ENCODE assay signal across 9 mouse cellular contexts in the genomic region with DNA sequence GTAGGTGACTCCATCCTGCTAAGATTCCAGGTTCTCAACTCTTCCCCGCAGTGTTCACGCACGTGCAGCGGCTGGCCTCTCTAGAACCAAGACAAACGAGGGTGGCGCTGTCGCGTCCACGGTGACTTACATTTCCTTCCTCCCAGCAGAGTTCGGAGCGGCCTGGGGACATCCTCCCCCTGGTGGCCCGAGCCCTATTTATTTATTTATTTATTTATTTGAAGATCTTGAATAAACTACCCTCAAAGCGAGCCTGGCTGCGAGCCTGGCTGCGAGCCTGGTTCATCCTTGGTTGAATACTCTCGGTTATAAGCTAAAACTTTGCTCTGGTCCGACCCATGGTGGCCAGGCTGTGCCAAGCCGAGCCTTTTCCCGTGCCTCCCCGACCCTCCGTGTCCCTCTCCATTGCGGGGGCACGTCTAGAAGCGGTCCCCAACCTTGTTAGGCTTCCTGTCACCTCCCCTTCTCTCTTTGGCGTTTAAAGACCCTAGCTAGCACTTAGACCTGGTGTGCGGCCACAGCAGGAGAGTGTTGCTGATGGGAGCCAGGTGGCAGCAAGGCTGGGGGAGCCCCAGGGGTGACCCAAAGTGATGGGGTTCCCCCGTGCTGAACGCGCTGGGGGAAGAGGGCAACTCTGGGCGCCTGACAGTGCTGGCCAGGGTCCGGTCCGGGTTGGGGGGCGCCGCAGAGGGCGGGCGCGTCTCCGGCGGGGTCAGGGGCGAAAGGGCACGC. TPM values are rescaled to one million over a fixed set of nuclear protein-coding genes. Genes with fewer than 3 reads are reported as not detected.
DNase-seq lines count a peak whose midpoint lies in the region; ATAC-seq and TF ChIP-seq lines count a peak whose summit lies in the region.
"Had no signal": no experiment of that assay in that cellular context is flagged by ENCODE, and none has a peak within 500 bp of the region (broad histone marks: within the 10 kb centered on the region; RNA-seq: fewer than 3 reads in every experiment).

No protein-coding gene starts in this region.

- H3K4me2 ChIP-seq in embryonic facial prominence, embryonic 13.5 days: peak overlapping the region; percentile 67
- H3K4me2 ChIP-seq in hindbrain, embryonic 12.5 days (replicated peaks): peak overlapping the region; percentile 62
- H3K4me2 ChIP-seq in limb, embryonic 15.5 days: peak overlapping the region; percentile 57
- H3K4me2 ChIP-seq in midbrain, embryonic 13.5 days (replicated peaks): peak overlapping the region; percentile 54
- peak overlapping the region; percentile 60 for H3K4me2 ChIP-seq in stomach, postnatal 0 days (replicated peaks; ENCODE audit: low read depth)

- H3K4me3 ChIP-seq in ES-E14 (ENCODE audit: insufficient read depth in 1 of 2, low read depth in 1 of 2, low read length in 2 of 2, poor library complexity in 1 of 2, severe bottlenecking in 1 of 2): peak overlapping the region; percentile 53 to 63; a peak in 3 of 4 replicates
- peak overlapping the region; percentile 39 for H3K4me3 ChIP-seq in embryonic facial prominence, embryonic 13.5 days
- peak overlapping the region; percentile 30 for H3K4me3 ChIP-seq in hindbrain, embryonic 12.5 days
- H3K4me3 ChIP-seq in limb, embryonic 15.5 days: peak overlapping the region; percentile 30
- H3K4me3 ChIP-seq in midbrain, embryonic 13.5 days (replicated peaks): peak overlapping the region; percentile 32
- H3K4me3 ChIP-seq in stomach, postnatal 0 days (ENCODE audit: low read depth, low read length): peak overlapping the region; percentile 30

- ATAC-seq in embryonic facial prominence, embryonic 13.5 days (ENCODE audit: insufficient number of reproducible peaks, insufficient read depth, low FRiP score, low TSS enrichment, low read depth): no peak
- no peak for ATAC-seq in hindbrain, embryonic 12.5 days (ENCODE audit: low FRiP score)
- no peak for ATAC-seq in limb, embryonic 15.5 days (ENCODE audit: insufficient number of reproducible peaks, low FRiP score, low TSS enrichment, low read depth)
- ATAC-seq in midbrain, embryonic 13.5 days: 0 out of 2 replicates have a peak, but pooled peaks have one; percentile 4
- peak; percentile 59; the same call in 1 of the 2 replicates for ATAC-seq in stomach, postnatal 0 days (ENCODE audit: low FRiP score, low TSS enrichment)

- 2% methylated on average over 38 of the region's 41 CpGs for WGBS in embryonic facial prominence, embryonic 13.5 days
- WGBS in hindbrain, embryonic 12.5 days: under 1% methylated on average over 27 of the region's 41 CpGs
- WGBS in limb, embryonic 15.5 days: 2% methylated on average over 29 of the region's 41 CpGs
- WGBS in midbrain, embryonic 13.5 days: under 1% methylated on average over 35 of the region's 41 CpGs
- WGBS in stomach, postnatal 0 days: 3% methylated on average over 39 of the region's 41 CpGs

- no peak overlapping the region for H3K27ac ChIP-seq in ES-E14 (ENCODE audit: insufficient read depth, low read depth, low read length, poor library complexity, severe bottlenecking)
- H3K27ac ChIP-seq in embryonic facial prominence, embryonic 13.5 days: no peak overlapping the region
- H3K27ac ChIP-seq in hindbrain, embryonic 12.5 days: peak overlapping the region; percentile 40; the same call in 1 of the 2 replicates
- H3K27ac ChIP-seq in limb, embryonic 15.5 days: no peak overlapping the region
- H3K27ac ChIP-seq in midbrain, embryonic 13.5 days: no peak overlapping the region
- H3K27ac ChIP-seq in stomach, postnatal 0 days (replicated peaks): no peak overlapping the region

- H3K36me3 ChIP-seq in ES-E14 (ENCODE audit: control insufficient read depth, insufficient read depth, low read length, poor library complexity, severe bottlenecking): no peaks in the 10 kb centered on the region
- no peaks in the 10 kb centered on the region for H3K36me3 ChIP-seq in embryonic facial prominence, embryonic 13.5 days
- H3K36me3 ChIP-seq in hindbrain, embryonic 12.5 days: no peaks in the 10 kb centered on the region
- no peaks in the 10 kb centered on the region for H3K36me3 ChIP-seq in limb, embryonic 15.5 days
- no peaks in the 10 kb centered on the region for H3K36me3 ChIP-seq in midbrain, embryonic 13.5 days
- no peaks in the 10 kb centered on the region for H3K36me3 ChIP-seq in stomach, postnatal 0 days (ENCODE audit: control insufficient read depth, insufficient read depth, low read length)

- in situ Hi-C loops in ES-E14 (cut with MboI; ENCODE audit: low sequenced_read_pairs in 2 of 2, unreplicated experiment in 2 of 2): loop anchor here in 1 of 2 experiments (10.0 kb wide), 1 partner anchor 302 kb away; no protein-coding TSS in a partner anchor

- H3K9me3 ChIP-seq in ES-E14 (ENCODE audit: control insufficient read depth, insufficient read depth, low read depth, low read length): no peaks in the 10 kb centered on the region
- no peaks in the 10 kb centered on the region for H3K9me3 ChIP-seq in embryonic facial prominence, embryonic 13.5 days
- 0 out of 2 replicates have a peak, but pooled peaks cover 4% of the 10 kb centered on the region for H3K9me3 ChIP-seq in hindbrain, embryonic 12.5 days (replicated peaks)
- H3K9me3 ChIP-seq in limb, embryonic 15.5 days: no peaks in the 10 kb centered on the region
- no peaks in the 10 kb centered on the region; the same call in 1 of the 2 replicates for H3K9me3 ChIP-seq in midbrain, embryonic 13.5 days
- H3K9me3 ChIP-seq in stomach, postnatal 0 days (ENCODE audit: control insufficient read depth, low read length): 0 out of 2 replicates have a peak, but pooled peaks cover 4% of the 10 kb centered on the region

- H3K9ac ChIP-seq in ES-E14 (ENCODE audit: insufficient read depth, low read depth, low read length, poor library complexity, severe bottlenecking): peak overlapping the region; percentile 30; the same call in 1 of the 2 replicates
- H3K9ac ChIP-seq in embryonic facial prominence, embryonic 13.5 days: peak overlapping the region; percentile 33
- H3K9ac ChIP-seq in hindbrain, embryonic 12.5 days: peak overlapping the region; percentile 47; the same call in 1 of the 2 replicates
- no peak overlapping the region for H3K9ac ChIP-seq in limb, embryonic 15.5 days
- peak overlapping the region; percentile 20; the same call in 1 of the 2 replicates for H3K9ac ChIP-seq in midbrain, embryonic 13.5 days (replicated peaks)
- peak overlapping the region; percentile 38 for H3K9ac ChIP-seq in stomach, postnatal 0 days (ENCODE audit: low read length)

- peak; percentile 73 for TF ChIP-seq CTCF in stomach, postnatal 0 days (IDR thresholded peaks at IDR 0.05; ENCODE audit: low read depth)

- DNase-seq in cerebellum, postnatal 14 days: peak; percentile 59 to 69
- DNase-seq in cerebellum, adult 8-10 months: no peak
- DNase-seq in ES-E14 (ENCODE audit: low read depth, low spot score): no peak
- DNase-seq in stomach, postnatal 0 days (ENCODE audit: low spot score): peak; percentile 79

- peaks cover 70% of the 10 kb centered on the region for H3K27me3 ChIP-seq in embryonic facial prominence, embryonic 13.5 days
- peaks cover 74% of the 10 kb centered on the region for H3K27me3 ChIP-seq in hindbrain, embryonic 12.5 days
- peaks cover 50% of the 10 kb centered on the region for H3K27me3 ChIP-seq in limb, embryonic 15.5 days
- H3K27me3 ChIP-seq in midbrain, embryonic 13.5 days: peaks cover 71% of the 10 kb centered on the region
- peaks cover 13% of the 10 kb centered on the region; the same call in 1 of the 2 replicates for H3K27me3 ChIP-seq in stomach, postnatal 0 days (ENCODE audit: control insufficient read depth, insufficient read depth, low read length)

- H3K4me1 ChIP-seq in ES-E14 (ENCODE audit: control insufficient read depth in 2 of 2, insufficient read depth in 2 of 2, low read length in 2 of 2, poor library complexity in 1 of 2): peaks cover 0 to 17% of the 10 kb centered on the region in 2 experiments; a peak in 2 of 4 replicates
- peaks cover 58% of the 10 kb centered on the region for H3K4me1 ChIP-seq in embryonic facial prominence, embryonic 13.5 days
- H3K4me1 ChIP-seq in hindbrain, embryonic 12.5 days: peaks cover 53% of the 10 kb centered on the region
- H3K4me1 ChIP-seq in limb, embryonic 15.5 days: peaks cover 58% of the 10 kb centered on the region
- H3K4me1 ChIP-seq in midbrain, embryonic 13.5 days (replicated peaks): peaks cover 51% of the 10 kb centered on the region
- H3K4me1 ChIP-seq in stomach, postnatal 0 days (replicated peaks; ENCODE audit: control insufficient read depth, insufficient read depth): peaks cover 6% of the 10 kb centered on the region

- no peak for TF ChIP-seq EP300 in stomach, postnatal 0 days (optimal IDR thresholded peaks at IDR 0.05)

TF ChIP-seq in ES-E14, 5 proteins besides CTCF, POLR2A, EP300 and RAD21 (continues in another document):
- no peak for TF ChIP-seq MAFK (IDR thresholded peaks at IDR 0.05; ENCODE audit: insufficient read depth, low read depth, low read length)
- TF ChIP-seq CHD2 (IDR thresholded peaks at IDR 0.05; ENCODE audit: low read depth, low read length): no peak
- no peak for TF ChIP-seq HCFC1 (IDR thresholded peaks at IDR 0.05; ENCODE audit: borderline replicate concordance, insufficient read depth, low read length)
- no peak for TF ChIP-seq ZNF384 (IDR thresholded peaks at IDR 0.05; ENCODE audit: low read depth, low read length)

RNA-seq across cellular contexts. Expression of a gene that starts 8.1 kb away (rescaled TPM):
- not detected in 2 replicates for total RNA-seq in ES-E14 (2012; rRNA removed)
- not detected in 2 replicates for polyA plus RNA-seq in embryonic facial prominence, embryonic 13.5 days (2015; fragmentation: Nextera tagmentation; extraction: Ambion mirVana)
- 0.26 TPM in 1 of 2 replicates, not detected in the other for polyA plus RNA-seq in hindbrain, embryonic 12.5 days (2016; fragmentation: Nextera tagmentation; extraction: Ambion mirVana)
- polyA plus RNA-seq in limb, embryonic 15.5 days (2015; fragmentation: Nextera tagmentation; extraction: Ambion mirVana): not detected in 2 replicates
- 0.34 TPM in 1 of 2 replicates, not detected in the other for polyA plus RNA-seq in midbrain, embryonic 13.5 days (2015; fragmentation: Nextera tagmentation; extraction: Ambion mirVana)
- not detected in 2 replicates for polyA plus RNA-seq in stomach, postnatal 0 days (2015; fragmentation: Nextera tagmentation; extraction: Ambion mirVana)
- total RNA-seq: layer of hippocampus, postnatal 10 days had no signal

RNA-seq across cellular contexts. Expression of a gene that starts 48.9 kb away (rescaled TPM):
- total RNA-seq in ES-E14 (2012; rRNA removed): not detected in 2 replicates
- not detected in 2 replicates for polyA plus RNA-seq in embryonic facial prominence, embryonic 13.5 days (2015; fragmentation: Nextera tagmentation; extraction: Ambion mirVana)
- polyA plus RNA-seq in hindbrain, embryonic 12.5 days (2016; fragmentation: Nextera tagmentation; extraction: Ambion mirVana): 0.10 TPM in 1 of 2 replicates, not detected in the other
- 0.12 TPM in 1 of 2 replicates, not detected in the other for polyA plus RNA-seq in limb, embryonic 15.5 days (2015; fragmentation: Nextera tagmentation; extraction: Ambion mirVana)
- polyA plus RNA-seq in midbrain, embryonic 13.5 days (2015; fragmentation: Nextera tagmentation; extraction: Ambion mirVana): not detected in 2 replicates
- polyA plus RNA-seq in stomach, postnatal 0 days (2015; fragmentation: Nextera tagmentation; extraction: Ambion mirVana): not detected in 2 replicates
- total RNA-seq: layer of hippocampus, postnatal 10 days had no signal

RNA-seq across cellular contexts. Expression of a gene that starts 59.1 kb away (rescaled TPM):
- total RNA-seq in ES-E14 (2012; rRNA removed): not detected in 2 replicates
- polyA plus RNA-seq in embryonic facial prominence, embryonic 13.5 days (2015; fragmentation: Nextera tagmentation; extraction: Ambion mirVana): not detected in 2 replicates
- not detected in 2 replicates for polyA plus RNA-seq in hindbrain, embryonic 12.5 days (2016; fragmentation: Nextera tagmentation; extraction: Ambion mirVana)
- not detected in 2 replicates for polyA plus RNA-seq in limb, embryonic 15.5 days (2015; fragmentation: Nextera tagmentation; extraction: Ambion mirVana)
- not detected in 2 replicates for polyA plus RNA-seq in midbrain, embryonic 13.5 days (2015; fragmentation: Nextera tagmentation; extraction: Ambion mirVana)
- polyA plus RNA-seq in stomach, postnatal 0 days (2015; fragmentation: Nextera tagmentation; extraction: Ambion mirVana): not detected in 2 replicates
- total RNA-seq: layer of hippocampus, postnatal 10 days had no signal

Comparison
In these comparisons a context has a peak if more than half of its experiments do, and no peak if none do; other contexts are left out.
1. DNase-seq: peak in cerebellum, postnatal 14 days (2 of 2) and stomach, postnatal 0 days (single experiment); none in cerebellum, adult 8-10 months (single experiment) and ES-E14 (single experiment).
2. ATAC-seq: peak in midbrain, embryonic 13.5 days (single experiment) and stomach, postnatal 0 days (single experiment); none in embryonic facial prominence, embryonic 13.5 days (single experiment), hindbrain, embryonic 12.5 days (single experiment) and limb, embryonic 15.5 days (single experiment).
3. Peak in every context shown above with its lines, with median percentiles within 50 percentile points of each other: H3K4me3 ChIP-seq and H3K4me2 ChIP-seq.